Mouse (Mus musculus) olfactory bulb, adult 2 months (tissue): ENCODE results near the gene 1600002K03Rik.

Experiments
- CTCF ChIP-seq: fragments of 200-500 bp; IDR thresholded peaks from 2 replicates; pipeline ENCODE4 v1.5.1; 2012; ENCODE audit warnings: low read depth, mild to moderate bottlenecking, low read length, moderate library complexity; ENCODE audit not compliant: insufficient read depth
- POLR2A ChIP-seq: fragments of 200-500 bp; IDR thresholded peaks from 2 replicates; pipeline ENCODE4 v1.6.1; 2012; ENCODE audit warnings: mild to moderate bottlenecking, low read depth, low read length, moderate library complexity; ENCODE audit not compliant: insufficient read depth

DNA sequence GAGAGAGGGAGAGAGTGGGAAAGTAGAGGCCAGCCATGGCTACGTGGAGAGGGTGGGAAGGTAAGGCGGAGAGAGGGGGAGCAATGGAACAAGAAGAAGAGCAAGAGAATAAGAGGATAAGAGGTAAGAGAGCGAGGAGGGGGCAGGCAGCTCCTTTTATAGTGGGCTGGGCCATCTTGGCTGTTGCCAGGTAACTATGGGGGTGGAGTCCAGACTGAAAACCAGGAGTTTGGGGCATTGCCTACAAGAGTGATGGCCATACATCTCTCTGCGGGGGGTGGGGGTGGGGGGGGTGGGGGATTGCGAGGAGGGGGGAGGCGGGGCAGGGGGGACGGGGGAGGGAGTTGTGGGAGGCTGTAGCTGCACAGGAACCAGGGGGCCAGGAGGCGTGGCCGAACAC is 47.9 kb downstream of the 1600002K03Rik start:
- TF ChIP-seq POLR2A (no peak), CTCF (no peak)
